Mouse (Mus musculus): ENCODE data around the gene Cobll1.

GRCm38 (mm10) chr2:65198605-65199004, 40.6 kb downstream of the Cobll1 start:
- TF ChIP-seq CTCF (IDR thresholded peaks at IDR 0.05; ENCODE audit: extremely low read depth, insufficient read depth, low read length) = no peak
- no peak for TF ChIP-seq POLR2A (IDR thresholded peaks at IDR 0.05; ENCODE audit: extremely low read depth, insufficient read depth, low read length)
